Mouse (Mus musculus) lung, postnatal 25 days (tissue): ENCODE measurements at regions not wholly inside any gene's neighbourhood (a gene's known extent, or its start where the extent isn't known, plus 50 kb on each side); places are given as distances from the start of the nearest gene placed in this dataset.
A peak's percentile ranks its signal among the peaks of the same experiment; 100 is the strongest.

ENCODE experiments used
- DNase-seq: peaks from one replicate; pipeline ENCODE4 v3.0.0; 2022; ENCODE audit warnings: low spot score

- DNase-seq = no peak
These were observed 55.5 kb downstream of the Gm5294 start for GRCm38 (mm10) chr5:138875180-138876076.

GRCm38 (mm10) chr5:138881649-138882226 lies 61.9 kb downstream of the Gm5294 start:
- no peak for DNase-seq

- DNase-seq = no peak
These were observed 63.7 kb downstream of the Gm5294 start for GRCm38 (mm10) chr5:138883573-138883972.

- no peak for DNase-seq
These were observed 66.0 kb downstream of the Gm5294 start for GRCm38 (mm10) chr5:138885905-138886304.

GRCm38 (mm10) chr5:138888749-138889148 lies 68.9 kb downstream of the Gm5294 start:
- peak; percentile 18 for DNase-seq

GRCm38 (mm10) chr5:138889760-138890159 lies 69.9 kb downstream of the Gm5294 start:
- DNase-seq = no peak

- no peak for DNase-seq
These were observed 74.6 kb downstream of the Gm5294 start for GRCm38 (mm10) chr5:138894496-138894895.

- DNase-seq = no peak
These were observed 77.4 kb downstream of the Gm5294 start for GRCm38 (mm10) chr5:138897255-138897654.

GRCm38 (mm10) chr5:138898440-138898839 lies 78.6 kb downstream of the Gm5294 start:
- no peak for DNase-seq

- DNase-seq = no peak
These were observed 81.2 kb downstream of the Gm5294 start for GRCm38 (mm10) chr5:138900952-138901599.

- no peak for DNase-seq
These were observed 82.4 kb downstream of the Gm5294 start for GRCm38 (mm10) chr5:138902316-138902715.

GRCm38 (mm10) chr5:138911769-138912710 lies 85.1 kb downstream of the Pdgfa start:
- no peak for DNase-seq

GRCm38 (mm10) chr5:138912711-138913105 lies 84.5 kb downstream of the Pdgfa start:
- no peak for DNase-seq

GRCm38 (mm10) chr5:138915068-138915467 lies 82.1 kb downstream of the Pdgfa start:
- no peak for DNase-seq

GRCm38 (mm10) chr5:138915496-138915895 lies 81.7 kb downstream of the Pdgfa start:
- no peak for DNase-seq

- DNase-seq = peak; percentile 54
These were observed 76.9 kb downstream of the Pdgfa start for GRCm38 (mm10) chr5:138920156-138920845.

GRCm38 (mm10) chr5:138922116-138922515 lies 75.1 kb downstream of the Pdgfa start:
- DNase-seq = no peak
